Mouse (Mus musculus): ENCODE data around the gene Abracl.

Gene Abracl

DNA sequence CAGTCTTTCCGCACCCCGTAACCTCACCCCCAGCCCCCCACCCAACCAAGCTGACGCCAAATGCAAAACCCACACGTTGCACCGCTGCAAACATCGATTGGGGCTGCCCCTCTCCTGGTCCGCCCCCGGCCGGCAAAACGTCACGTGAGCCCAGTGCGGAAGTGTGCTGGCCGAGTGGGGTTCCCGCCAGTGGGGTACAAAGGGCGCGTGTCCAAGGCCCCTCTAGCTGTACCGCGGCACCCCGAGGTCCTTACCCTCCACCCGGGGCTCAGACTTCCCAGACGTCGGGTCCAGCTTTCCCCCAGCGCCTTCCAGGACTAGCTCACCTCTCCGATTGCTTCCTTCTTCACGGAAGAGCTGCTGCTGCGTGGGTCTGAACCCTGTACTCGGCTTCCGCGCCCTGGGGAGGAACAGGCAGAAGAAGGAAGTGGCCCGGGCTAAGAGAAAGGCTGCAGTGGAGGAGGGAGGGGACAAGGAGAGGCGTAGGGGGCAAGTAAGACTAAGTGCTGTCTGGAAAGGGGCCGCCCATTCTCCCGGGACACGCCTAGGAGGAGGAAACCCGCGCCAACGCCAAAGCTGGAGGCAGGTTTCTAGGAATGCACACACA, at the start of gene Abracl:
Gene Abracl, minus strand, starts transcription at position 548 of the 607 bp plus-strand sequence.
- peak; percentile 40 for DNase-seq (ENCODE audit: low read depth, low spot score)

DNA sequence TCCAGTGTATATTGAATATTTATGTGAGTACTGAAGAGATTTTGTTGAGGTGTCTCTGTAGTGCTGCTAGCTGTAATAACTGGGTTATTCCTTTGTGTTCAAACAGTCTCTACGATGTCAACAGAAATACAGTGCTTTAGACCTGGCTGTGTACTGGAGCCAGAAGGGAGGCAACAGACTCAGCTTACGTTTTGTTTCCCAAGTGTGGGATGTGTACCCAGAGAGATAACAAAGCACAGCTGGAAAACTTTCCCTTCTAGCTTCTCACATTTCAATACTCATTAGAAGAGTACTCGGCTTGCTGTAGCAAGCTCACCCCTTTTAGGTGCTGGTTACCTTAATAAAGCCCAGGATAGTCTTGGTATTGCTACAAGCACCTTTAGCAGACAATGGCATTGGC, 49.8 kb upstream of the Abracl start:
- no peak for DNase-seq (ENCODE audit: low read depth, low spot score)

DNA sequence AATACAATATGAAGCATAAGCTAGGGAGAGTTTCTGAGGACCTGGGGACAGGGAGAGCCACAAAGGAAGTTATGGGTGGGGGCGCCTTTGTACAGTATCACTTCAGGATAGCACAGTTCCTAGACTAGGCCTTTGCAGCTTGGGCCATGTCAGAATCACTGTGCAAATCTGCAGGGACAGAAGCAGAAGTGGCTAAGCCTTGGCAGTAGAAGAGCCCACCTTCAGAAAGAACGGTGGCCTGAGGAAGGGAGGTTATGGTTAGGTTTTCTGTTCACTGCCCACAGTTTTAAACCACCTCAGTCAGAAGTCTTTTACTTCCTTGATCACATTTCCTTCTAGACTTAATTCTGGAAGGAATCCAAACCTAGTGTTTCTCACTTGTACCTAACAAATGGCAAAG, 47.5 kb upstream of the Abracl start:
- DNase-seq (ENCODE audit: low read depth, low spot score) = no peak

DNA sequence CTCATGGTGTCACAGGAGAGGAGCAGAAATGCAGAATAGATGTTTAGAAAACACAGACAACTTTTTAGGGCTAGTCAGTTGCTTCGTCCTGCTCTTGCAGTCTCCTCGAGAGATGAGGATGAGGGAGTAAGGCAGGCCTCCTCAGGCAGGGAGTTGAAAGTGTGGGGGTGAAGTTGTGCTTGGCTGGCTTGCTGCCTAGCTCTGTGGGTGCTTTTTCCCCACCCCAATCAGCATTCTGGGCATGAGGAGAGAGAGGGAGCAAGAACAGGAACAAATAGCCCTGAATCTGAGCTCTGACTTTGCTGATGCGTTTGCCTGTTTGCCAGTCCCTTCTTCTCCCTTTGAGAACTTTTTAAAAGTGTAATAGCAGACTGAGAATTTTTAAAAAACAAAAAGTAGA, 47.1 kb upstream of the Abracl start:
- no peak for DNase-seq (ENCODE audit: low read depth, low spot score)

DNA sequence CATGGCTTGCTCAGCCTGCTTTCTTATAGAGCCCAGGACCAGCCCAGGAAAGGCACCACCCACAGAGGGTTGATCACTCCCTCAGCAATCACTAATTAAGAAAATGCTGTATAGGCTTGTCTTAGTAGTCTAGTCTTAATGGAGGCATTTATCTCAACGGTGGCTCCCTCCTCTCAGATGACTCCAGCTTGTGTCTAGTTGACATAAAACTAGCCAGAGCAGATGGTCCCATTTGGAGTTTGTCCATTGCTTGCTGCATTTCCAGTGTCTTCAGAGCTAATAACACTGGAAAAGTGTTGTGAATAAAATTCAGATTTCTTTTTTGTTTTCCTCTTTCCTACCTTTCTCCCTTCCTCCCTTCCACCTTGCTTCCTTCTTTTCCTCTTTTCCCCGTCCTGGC, 46.5 kb upstream of the Abracl start:
- no peak for DNase-seq (ENCODE audit: low read depth, low spot score)

DNA sequence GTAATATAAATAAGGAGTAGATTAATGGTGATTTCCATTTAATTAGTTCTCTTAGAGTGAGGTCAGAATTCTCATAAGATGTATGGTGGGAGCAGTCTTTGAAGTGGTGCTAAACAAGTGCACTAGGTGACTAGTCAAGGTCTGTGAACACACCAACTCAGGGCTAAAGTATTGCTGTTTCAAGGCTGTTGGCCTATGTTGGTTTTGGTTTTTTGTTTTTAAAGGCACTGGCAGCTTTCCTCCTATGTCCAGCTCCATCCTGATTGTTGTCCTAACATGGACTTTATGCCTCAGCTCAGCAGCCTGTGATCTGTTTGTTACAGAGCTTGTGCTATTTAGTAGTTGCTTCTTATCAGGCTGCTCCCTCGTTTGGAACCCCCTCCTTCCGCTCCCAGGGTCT, 45.8 kb upstream of the Abracl start:
- no peak for DNase-seq (ENCODE audit: low read depth, low spot score)

DNA sequence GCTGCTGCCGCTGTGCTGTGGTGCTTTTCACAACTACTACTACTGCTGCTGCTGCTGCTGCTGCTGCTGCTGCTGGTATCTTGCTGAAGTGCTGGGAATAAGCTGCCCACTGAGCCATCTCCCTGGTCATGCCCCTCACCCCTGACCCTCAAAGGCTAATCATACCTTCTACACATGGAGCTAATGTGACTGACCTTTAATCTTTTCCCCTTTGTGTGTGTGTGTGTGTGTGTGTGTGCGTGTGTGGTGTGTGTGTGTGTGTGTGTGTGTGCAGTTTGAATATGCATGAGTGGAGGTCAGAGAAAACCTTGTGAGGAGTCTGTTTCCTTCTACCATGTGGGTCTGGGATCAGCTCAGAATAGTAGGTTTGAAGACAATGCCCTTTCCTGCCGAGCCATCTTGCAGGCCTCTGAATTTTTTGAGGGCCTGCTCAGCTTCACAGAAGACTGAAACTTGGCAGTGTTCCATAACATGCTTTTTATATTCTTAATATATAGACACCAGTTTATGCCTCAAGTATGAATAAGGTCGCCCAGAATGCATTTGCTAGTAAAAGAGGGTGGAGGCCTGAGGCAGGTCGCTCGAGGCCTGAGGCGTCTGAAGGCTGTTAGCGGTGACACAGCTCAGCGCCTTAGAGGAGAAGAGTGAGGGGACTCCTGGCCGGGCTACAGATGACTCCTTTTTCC, 44.8 kb upstream of the Abracl start:
- no peak for DNase-seq (ENCODE audit: low read depth, low spot score)

DNA sequence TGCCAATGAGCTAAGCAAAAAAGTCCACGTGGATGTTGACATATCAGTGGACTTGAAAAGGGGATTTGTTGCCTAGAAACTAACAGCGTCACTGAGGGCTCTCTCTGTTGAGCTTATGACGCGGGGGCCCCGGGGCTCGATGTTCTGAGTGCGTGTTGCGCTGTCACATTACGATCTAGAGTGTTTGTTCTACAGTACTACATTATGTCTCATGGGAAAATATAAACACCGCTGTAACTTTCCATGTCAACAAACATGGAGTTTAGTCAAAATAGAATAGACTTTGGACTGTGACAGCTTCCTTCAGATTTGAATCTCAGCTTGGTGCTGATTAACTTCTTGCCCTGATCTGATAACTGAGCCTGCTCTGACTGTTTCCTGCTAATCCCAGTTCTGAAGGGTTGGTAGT, 42.9 kb upstream of the Abracl start:
- DNase-seq (ENCODE audit: low read depth, low spot score) = no peak

DNA sequence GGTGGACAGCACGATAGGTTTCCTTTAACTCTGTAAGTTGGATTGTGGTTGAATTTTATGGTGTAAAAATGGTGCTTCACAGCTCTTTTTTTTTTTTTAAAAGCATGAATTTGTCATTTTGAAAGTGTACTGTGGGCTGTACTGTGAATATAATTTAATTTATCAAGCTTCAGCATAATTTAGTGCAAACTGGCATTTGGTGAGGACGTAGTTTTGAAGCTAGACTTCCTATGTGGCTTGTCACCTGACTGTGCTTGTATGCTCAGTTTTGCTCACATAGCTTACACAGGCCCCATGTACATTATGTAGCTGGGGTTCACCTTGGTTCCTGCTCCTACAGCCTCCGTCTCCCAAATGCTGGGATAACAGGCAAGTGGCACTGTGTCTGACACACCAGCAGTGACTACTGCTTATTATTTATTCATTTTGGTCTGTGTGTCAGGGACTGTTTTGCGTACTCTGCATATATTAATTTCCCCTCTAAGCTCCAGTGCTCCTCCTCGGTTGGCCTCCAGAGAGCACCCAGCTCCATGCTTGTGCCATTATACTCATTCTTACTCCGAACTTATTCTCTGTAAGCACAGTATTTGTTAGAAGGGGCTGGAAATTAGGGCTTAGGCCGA, 41.6 kb upstream of the Abracl start:
- no peak for DNase-seq (ENCODE audit: low read depth, low spot score)

DNA sequence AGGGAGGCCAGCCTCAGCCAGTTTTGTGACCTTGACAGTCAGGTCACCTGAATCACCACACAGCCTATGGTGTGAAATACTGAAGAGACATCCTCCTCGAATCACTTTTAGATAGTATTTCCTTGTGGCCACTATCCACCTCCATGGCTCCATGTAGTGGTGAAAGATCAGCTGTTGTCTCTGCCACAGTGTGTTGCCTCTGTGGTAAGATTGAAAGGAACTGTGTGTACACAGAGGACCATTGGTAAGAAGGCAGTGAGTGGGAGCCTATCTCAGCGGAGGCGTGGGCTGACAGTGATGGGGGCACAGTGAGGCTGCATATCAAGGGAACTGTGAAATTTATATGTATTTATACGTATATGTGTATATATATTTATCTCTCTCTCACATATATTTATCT, 38.4 kb upstream of the Abracl start:
- DNase-seq (ENCODE audit: low read depth, low spot score) = no peak

DNA sequence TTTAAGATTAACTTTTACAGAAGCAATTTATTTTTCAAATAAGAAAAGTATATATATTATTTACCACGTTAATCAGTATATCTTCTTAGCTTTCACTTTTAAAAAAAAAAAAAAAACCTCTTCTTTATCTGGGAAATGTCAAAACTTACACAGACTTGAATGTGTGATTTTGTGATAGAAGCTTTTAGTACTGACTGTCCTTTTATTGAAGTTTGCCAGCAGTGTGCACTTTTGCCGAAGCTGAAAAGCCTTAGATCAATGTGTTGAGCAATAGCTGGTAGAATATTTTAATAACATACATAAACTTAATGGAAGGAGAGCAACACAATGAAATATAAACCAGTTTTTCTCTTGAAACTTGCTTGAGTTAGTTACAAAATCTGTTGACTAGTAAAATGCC, 37.7 kb upstream of the Abracl start:
- no peak for DNase-seq (ENCODE audit: low read depth, low spot score)

DNA sequence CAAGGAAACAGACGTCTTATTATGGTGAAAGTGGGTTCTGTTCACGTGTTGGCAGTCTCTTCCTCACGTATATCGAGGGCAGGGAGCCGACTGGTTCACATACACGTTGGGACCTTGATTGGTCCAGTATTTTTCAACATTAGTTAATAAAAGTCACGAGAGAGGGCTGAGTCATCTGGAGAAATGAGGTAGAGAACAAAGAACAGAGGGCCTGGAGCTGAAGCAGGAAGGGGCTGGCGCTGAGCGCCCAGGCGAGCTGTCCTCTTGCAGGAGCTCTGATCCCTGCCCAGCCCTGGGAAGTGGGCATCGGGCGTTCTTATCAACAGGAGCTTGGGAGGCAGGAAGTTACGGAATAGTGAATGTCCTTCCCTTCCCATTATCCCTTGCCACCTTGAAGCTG, 36.7 kb upstream of the Abracl start:
- DNase-seq (ENCODE audit: low read depth, low spot score) = no peak

DNA sequence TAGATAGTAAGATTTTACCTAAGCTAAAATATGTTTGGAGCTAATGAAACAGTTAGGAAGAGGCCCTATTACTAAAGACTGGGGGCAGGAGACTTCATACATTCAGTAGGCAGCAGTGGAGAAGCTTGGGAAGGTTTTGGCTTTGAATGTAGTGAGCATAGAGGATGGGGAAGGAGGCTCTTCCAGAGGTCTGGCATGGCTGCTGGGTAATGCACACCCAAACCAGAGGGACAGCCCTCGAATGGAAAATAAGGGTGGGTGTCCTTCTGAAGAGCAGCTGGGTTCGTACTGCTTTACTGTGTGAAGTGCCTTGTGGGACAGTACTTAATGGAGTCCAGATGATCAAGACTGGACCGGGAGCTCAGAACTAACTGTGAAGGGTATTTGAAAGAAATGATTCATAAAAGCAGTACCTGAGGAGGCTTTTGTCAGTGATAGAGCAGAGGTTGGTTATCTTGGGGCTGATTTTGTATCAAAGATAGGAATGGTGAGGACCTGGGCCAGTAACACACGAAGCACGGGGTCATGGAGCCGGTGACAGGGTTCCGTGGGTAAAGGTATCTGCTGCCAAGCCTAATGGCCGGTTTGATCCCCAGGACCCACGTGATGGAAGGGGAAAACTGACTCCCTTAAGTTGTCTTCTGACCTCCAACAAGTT, 35.7 kb upstream of the Abracl start:
- no peak for DNase-seq (ENCODE audit: low read depth, low spot score)

DNA sequence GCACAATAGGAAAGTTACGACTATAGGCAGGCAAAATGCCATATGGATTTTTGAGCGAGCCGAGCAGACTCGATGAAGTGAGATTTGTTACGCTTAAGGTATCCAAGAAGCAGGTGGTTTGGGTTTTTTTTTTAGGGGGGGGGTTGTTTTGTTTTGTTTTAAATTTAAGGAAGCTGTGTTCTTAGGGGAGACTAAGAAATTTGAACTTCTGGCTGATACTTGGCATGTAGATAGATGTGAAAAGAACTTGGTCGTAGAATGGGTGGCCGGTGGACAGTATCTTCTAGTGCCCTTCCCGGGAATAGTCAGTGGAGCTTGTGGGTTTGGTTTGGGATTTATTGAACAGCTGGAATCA, 33.3 kb upstream of the Abracl start:
- DNase-seq (ENCODE audit: low read depth, low spot score) = no peak

DNA sequence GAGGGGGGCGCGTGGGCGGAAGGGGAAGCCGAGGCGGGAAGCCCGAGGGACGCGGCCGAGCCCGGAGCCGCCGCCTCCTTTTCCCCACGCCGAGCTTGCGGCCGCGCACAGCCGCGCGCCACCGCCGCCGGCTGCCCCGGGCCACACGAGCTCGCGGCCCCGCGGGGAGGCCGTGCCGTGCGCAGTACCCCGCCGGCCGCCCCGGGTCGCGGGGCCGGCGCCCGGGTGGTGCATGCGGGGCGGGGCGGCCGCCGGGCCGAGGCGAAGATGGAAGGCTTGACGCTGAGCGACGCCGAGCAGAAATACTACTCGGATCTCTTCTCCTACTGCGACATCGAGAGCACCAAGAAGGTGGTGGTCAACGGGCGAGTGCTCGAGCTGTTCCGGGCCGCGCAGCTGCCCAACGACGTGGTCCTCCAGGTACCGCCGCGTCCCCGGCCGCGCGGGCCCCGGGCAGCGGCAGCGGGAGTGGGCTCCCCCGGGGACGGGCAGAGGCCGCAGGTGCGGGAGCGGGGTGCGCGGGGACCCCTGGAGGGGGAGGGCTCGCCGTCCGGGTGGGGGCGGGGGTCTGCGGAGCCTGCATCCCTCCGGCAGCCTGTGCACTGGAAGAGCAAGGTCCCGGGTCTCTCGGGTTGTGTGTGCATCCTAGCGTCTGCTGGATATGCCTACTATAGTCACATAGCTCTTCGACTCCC, 32.8 kb upstream of the Abracl start, which contains the start of gene Reps1:
Gene Reps1, plus strand, starts transcription at position 166 of the 695 bp plus-strand sequence.
- no peak for DNase-seq (ENCODE audit: low read depth, low spot score)

DNA sequence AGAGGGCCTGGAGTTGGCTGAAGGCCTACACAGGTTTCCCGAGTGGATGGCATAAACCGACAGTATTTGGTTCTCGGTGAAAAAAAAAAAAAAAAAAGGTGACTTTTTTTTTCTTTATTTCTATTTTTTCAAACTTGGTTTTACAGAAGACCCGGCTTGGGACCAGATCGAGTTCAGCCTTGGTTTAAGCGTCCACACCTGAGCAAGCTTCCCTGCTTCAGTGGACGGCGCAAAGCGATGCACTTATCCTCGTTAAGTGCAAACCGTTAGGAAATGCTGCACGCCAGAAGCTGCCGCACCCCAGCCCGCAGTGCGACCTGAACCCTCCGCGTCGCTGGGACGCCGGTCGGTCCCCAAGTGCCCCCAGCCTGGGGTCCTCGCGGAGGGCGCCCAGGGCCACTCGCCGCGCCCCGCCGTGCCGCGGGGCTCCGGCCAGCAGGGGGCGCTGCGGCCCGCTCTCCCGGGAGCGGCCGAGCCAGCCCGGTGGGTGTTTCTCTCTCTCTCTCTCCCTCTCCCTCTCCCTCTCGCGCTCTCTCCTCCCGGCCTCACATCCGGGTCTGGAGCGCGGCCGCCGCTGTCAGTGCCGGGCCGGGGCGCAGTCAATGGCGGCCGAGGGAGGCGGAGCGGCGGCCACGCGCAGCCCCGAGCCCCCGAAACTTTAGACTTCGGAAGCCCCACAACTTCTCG, 32.1 kb upstream of the Abracl start:
- DNase-seq (ENCODE audit: low read depth, low spot score) = peak; percentile 73

DNA sequence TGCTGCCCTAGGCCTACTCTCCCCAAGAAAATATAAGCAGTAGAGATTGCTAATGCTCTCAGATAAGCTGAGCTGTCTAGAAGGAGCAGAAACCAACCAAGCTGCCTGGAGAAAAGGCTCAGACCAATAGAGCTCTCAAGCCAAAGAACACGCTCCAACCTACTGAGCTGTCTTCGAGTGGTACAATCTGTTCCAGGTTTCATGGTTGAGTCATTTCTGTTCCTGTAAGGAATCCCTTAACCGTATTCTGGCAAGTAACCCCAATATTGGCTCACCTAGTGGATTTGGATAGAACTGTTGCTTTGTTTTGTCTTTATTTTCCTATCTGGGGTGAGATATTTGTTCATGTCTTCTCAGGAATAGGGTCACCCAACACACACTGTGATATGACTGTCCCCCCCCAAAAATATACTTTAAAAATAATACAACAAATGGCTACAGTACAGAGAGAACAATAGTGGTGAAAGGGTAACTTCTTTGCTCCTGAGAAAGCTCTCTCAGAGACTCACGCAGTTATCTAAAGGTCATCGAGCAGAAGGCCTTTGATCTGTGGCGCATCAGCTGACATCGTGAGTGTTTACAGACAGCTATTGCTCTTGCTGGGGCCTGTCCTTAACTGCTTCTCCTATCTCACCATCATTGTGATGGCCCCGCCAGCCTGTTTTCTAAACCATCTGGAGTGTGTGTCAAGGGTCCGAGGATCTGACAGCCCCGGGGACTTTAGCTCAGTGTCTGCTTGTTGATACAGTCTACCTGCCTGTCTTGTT, 24.5 kb upstream of the Abracl start:
- DNase-seq (ENCODE audit: low read depth, low spot score) = no peak

DNA sequence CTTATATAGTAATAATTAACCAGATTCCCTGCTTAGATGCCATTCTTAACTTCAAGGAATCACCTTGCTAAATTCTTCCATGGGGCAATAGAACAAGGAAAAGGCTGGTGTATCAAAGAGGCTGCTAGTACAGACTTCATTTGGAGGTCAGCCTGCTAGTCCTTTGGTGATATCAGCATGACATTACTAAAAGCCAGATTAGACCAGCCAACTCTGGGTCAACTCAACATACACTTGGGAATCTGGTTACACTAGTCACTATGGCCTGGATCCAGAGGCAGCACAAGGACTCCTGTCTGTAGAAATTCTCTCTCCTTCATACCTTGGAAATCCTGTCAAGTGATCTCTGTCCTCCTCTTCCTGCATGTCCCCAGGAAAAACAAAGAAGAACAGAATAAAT, 23.3 kb upstream of the Abracl start:
- DNase-seq (ENCODE audit: low read depth, low spot score) = no peak

DNA sequence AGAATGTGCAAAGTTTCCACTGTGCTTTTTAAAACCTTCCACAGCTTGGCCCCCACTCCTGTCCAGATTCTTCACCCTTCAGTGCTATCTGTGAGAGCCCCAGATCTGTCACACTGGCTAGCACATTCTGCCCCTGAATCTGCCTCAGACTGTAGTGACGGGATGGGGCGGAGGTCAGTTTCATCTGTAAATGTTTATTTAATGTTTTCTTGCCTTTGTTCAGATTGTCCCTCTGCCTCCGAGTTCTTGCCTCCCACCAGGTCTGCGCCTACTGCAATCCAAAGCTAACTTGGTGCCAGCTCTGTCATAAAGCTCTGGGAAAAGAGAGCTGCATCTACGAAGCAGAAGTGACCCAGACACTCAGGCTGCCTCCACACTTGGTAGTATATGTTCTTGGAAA, 13.8 kb upstream of the Abracl start:
- DNase-seq (ENCODE audit: low read depth, low spot score) = no peak

DNA sequence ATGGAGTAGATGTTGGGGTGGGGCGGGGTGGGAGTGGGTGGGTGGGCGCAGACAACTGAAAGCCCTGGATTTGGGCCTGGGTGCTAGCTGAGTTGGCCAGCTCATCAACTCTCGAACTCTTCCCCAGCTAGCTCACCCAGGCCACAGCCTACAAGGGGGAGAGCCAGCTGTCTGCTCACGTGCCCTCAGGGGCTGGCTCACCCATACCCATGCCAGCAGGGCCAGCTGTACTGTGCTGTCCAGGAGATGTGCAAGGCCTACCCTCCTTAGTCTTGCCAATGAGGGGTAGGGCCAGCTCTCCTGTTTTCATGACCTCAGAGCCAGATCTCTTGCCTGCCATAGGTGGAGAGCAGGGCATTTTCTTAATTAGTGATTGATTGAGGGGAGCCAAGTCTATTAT, 11.3 kb upstream of the Abracl start:
- no peak for DNase-seq (ENCODE audit: low read depth, low spot score)

DNA sequence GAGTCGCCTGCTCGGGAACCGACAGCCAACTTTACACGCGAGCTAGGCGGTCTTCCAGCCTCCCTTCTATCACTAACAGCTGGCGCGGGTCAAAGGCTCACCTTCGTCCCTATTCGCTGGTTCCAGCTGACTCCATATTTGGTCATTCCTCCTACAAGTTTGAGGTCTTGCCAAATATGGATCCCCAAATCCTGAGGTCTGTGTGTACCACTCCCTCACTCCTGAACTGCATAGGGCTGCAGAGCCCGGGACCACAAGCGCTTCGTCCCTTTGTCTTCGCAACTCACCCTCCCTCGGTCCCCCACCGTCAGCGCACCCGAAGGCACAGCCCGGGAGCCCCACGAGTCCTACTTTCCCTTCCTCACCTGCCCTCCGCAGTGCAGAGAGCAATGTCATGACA, 776 bp downstream of the Abracl start:
- peak; percentile 36 for DNase-seq (ENCODE audit: low read depth, low spot score)
